Mouse (Mus musculus) embryonic facial prominence, embryonic 13.5 days (tissue): ENCODE results near the gene Foxk2. TPM values are rescaled to one million over a fixed set of nuclear protein-coding genes. Genes with fewer than 3 reads are reported as not detected.
"Not testable (repeated sequence)": the region's sequence is repeated elsewhere in the genome, so short reads cannot be mapped to it uniquely, and the experiment has no call there.

Experiments used
- ATAC-seq: fragments of 200-750 bp; cut with Nextera tagmentation; 2 replicates; pipeline ENCODE4 v1.8.0; 2017; ENCODE audit warnings: low read depth; ENCODE audit not compliant: insufficient number of reproducible peaks, insufficient read depth, low FRiP score, low TSS enrichment
- H3K27ac ChIP-seq: fragments of 300-500 bp; sonication (generic); 2 replicates; pipeline ENCODE4 v1.5.1; 2015; ENCODE audit warnings: moderate library complexity, mild to moderate bottlenecking, inconsistent platforms
- H3K27me3 ChIP-seq: fragments of 300-500 bp; sonication (generic); 2 replicates; pipeline ENCODE4 v1.6.1; 2015; ENCODE audit warnings: mild to moderate bottlenecking, inconsistent platforms
- H3K36me3 ChIP-seq: fragments of 300-500 bp; sonication (generic); 2 replicates; pipeline ENCODE4 v1.6.1; 2015; ENCODE audit warnings: mild to moderate bottlenecking, inconsistent platforms
- H3K4me1 ChIP-seq: fragments of 300-500 bp; sonication (generic); 2 replicates; pipeline ENCODE4 v1.6.1; 2015; ENCODE audit warnings: inconsistent platforms
- H3K4me2 ChIP-seq: fragments of 300-500 bp; sonication (generic); 2 replicates; pipeline ENCODE4 v1.6.1; 2015; ENCODE audit warnings: moderate library complexity, mild to moderate bottlenecking, inconsistent platforms
- H3K4me3 ChIP-seq: fragments of 300-500 bp; sonication (generic); 2 replicates; pipeline ENCODE4 v1.5.1; 2015; ENCODE audit warnings: mild to moderate bottlenecking, inconsistent platforms
- H3K9ac ChIP-seq: fragments of 300-500 bp; sonication (generic); 2 replicates; pipeline ENCODE4 v1.6.1; 2015; ENCODE audit warnings: mild to moderate bottlenecking, inconsistent platforms
- H3K9me3 ChIP-seq: fragments of 300-500 bp; sonication (generic); 2 replicates; pipeline ENCODE4 v1.6.1; 2016; ENCODE audit warnings: inconsistent platforms
- WGBS: fragments of 180-500 bp; shearing (Covaris S2); methylation state at CpG from one replicate; pipeline ENCODE4 v1.1.7; 2015; ENCODE audit warnings: mixed read lengths; 5-methylcytosine and 5-hydroxymethylcytosine counted together
- polyA plus RNA-seq: library from polyadenylated mRNA; unstranded; fragments of >200 nt; fragmentation: Nextera tagmentation; extraction: Ambion mirVana; gene quantifications from 2 replicates; pipeline ENCODE4 v1.2.1, GENCODE M21; 2015

Foxk2 gene
- polyA plus RNA-seq, 1 experiment from 2014 or later = 9.9 TPM

DNA sequence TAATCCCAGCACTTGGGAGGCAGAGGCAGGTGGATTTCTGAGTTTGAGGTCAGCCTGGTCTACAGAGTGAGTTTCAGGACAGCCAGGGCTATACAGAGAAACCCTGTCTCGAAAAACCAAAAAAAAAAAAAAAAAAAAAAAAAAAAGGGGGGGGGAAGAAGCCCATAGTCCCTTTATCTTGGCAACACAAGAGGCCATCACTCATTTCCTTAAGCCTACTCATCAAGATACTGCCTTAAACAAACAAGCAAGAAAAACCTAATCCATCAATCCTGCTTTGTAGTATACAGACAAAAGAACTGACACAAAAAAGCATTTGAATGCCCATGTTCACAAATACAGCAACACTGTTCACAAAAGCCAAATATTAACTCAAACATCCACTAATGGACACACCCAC lies 82.6 kb downstream of the Foxk2 start:
- H3K9me3 ChIP-seq, H3K4me1 ChIP-seq, H3K4me3 ChIP-seq, H3K4me2 ChIP-seq, H3K27me3 ChIP-seq, H3K27ac ChIP-seq, ATAC-seq, H3K9ac ChIP-seq: not testable (repeated sequence)
- 70% methylated on average over 1 of the region's 1 CpGs for WGBS
- peaks cover 38% of the 10 kb centered on the region for H3K36me3 ChIP-seq

DNA sequence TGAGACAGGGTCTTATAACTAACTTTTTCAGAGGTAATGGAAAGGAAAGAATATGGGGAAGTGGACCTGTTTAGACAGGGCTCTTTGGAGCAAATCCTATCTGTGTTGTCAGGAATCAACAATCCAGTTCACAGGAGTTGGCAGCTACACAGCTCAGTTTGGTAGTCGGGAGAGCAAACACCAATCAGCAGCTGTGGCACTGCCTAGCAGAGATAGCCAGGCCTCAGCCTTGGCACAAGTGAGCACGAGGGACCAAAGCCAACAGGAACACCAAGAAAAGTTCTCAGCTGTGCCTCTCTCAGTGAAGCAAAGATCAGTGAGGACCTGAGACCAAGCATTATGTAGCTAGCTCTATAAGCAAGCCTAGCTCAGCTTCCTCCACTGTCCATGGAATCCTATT lies 87.2 kb downstream of the Foxk2 start:
- H3K36me3 ChIP-seq = peaks cover 49% of the 10 kb centered on the region

GRCm38 (mm10) chr11:121348166-121348565 lies 88.4 kb downstream of the Foxk2 start:
- peaks cover 10% of the 10 kb centered on the region for H3K4me1 ChIP-seq
- H3K27me3 ChIP-seq = no peaks in the 10 kb centered on the region
- WGBS = 97% methylated on average over 2 of the region's 2 CpGs
- no peak overlapping the region for H3K9ac ChIP-seq
- H3K9me3 ChIP-seq = no peaks in the 10 kb centered on the region
- peaks cover 52% of the 10 kb centered on the region for H3K36me3 ChIP-seq
- H3K27ac ChIP-seq = no peak overlapping the region
- ATAC-seq = no peak
- no peak overlapping the region for H3K4me2 ChIP-seq
- H3K4me3 ChIP-seq = no peak overlapping the region

More for the DNA sequence above, 87.2 kb downstream of the Foxk2 start:
- H3K9ac ChIP-seq = no peak overlapping the region
- H3K27me3 ChIP-seq = no peaks in the 10 kb centered on the region
- no peaks in the 10 kb centered on the region for H3K4me1 ChIP-seq
- H3K4me3 ChIP-seq = no peak overlapping the region
- no peak overlapping the region for H3K27ac ChIP-seq
- no peak for ATAC-seq
- H3K9me3 ChIP-seq = no peaks in the 10 kb centered on the region
- no peak overlapping the region for H3K4me2 ChIP-seq
- 94% methylated on average over 2 of the region's 2 CpGs for WGBS

DNA sequence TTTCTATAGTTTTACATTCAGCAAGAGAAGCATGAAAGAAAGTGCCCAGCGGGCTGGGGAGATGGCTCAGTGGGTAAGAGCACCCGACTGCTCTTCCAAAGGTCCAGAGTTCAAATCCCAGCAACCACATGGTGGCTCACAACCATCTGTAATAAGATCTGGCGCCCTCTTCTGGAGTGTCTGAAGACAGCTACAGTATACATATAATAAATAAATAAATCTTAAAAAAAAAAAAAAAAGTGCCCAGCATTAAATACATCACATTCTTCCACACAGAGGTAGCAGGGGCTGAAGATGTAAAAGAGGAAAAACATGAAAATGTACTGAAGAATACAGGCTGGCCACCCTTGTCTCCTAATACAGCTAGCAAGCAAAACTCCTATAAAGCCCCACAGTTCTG lies 88.9 kb downstream of the Foxk2 start:
- 76% methylated on average over 3 of the region's 3 CpGs for WGBS
- H3K9me3 ChIP-seq, H3K27ac ChIP-seq, H3K4me2 ChIP-seq, H3K27me3 ChIP-seq, ATAC-seq, H3K4me3 ChIP-seq, H3K9ac ChIP-seq: not testable (repeated sequence)
- Histone ChIP-seq H3K4me1 (peaks cover 13% of the 10 kb centered on the region), H3K36me3 (peaks cover 52% of the 10 kb centered on the region)

GRCm38 (mm10) chr11:121353326-121354090 lies 93.7 kb downstream of the Foxk2 start:
- H3K9me3 ChIP-seq = no peaks in the 10 kb centered on the region
- H3K4me1 ChIP-seq = peaks cover 20% of the 10 kb centered on the region
- H3K4me2 ChIP-seq = peak overlapping the region; percentile 92
- WGBS = 4% methylated on average over 32 of the region's 41 CpGs
- H3K27me3 ChIP-seq = no peaks in the 10 kb centered on the region
- peak overlapping the region; percentile 96 for H3K4me3 ChIP-seq
- ATAC-seq = no peak
- H3K27ac ChIP-seq = peak overlapping the region; percentile 91
- H3K36me3 ChIP-seq = peaks cover 21% of the 10 kb centered on the region
- H3K9ac ChIP-seq = peak overlapping the region; percentile 96

DNA sequence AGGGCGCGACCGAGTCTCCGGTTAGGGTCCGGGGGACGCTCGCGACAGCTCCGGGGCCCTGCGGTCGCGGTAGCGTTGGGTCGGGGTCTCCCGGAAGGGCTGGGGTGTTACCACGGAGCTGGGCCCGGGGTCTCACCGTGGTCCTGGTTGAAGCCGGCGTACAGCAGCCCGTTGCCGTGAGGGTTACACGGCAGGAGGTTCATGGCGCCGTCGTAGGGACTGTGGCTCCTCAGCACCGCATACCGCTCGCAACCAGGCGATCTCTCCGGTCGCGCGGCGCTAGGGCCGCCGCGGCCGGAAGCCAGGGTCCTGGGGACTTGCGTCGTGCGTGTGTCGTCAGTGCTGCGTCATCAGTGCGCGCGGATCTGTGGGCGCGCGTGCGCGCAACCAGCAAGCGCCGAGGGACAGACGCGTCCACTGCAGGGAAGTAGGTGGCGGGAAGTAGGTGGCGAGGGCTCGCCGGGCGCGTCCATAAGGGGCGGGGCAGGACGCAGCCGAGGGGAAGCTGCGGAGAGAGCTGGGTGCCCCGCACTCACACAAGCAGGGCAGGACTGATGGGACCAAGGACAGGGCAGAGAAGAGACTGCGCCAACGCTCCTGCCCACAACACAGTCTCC lies 94.4 kb downstream of the Foxk2 start, which contains the start of gene Wdr45b:
Wdr45b (minus strand) TSS at position 355 of the 617 bp plus-strand sequence.
- Histone ChIP-seq H3K27me3 (no peaks in the 10 kb centered on the region), H3K4me2 (peak within 1 kb of the TSS; percentile 92), H3K9ac (peak within 1 kb of the TSS; percentile 96), H3K4me1 (peaks cover 20% of the 10 kb centered on the region), H3K27ac (peak within 1 kb of the TSS; percentile 91), H3K36me3 (peaks cover 14% of the 10 kb centered on the region), H3K4me3 (peak within 1 kb of the TSS; percentile 96), H3K9me3 (no peaks in the 10 kb centered on the region)
- WGBS = under 1% methylated on average over 61 of the region's 69 CpGs
- peak; percentile 91 for ATAC-seq

Other genes starting within 250 kb of the Foxk2 start
- gene Cd7, start 220.6 kb upstream of the Foxk2 start, polyA plus RNA-seq = 0.28 and 0.49 TPM in 2 replicates
- gene Sectm1b, start 196.4 kb upstream of the Foxk2 start, polyA plus RNA-seq = 0.59 and 0.99 TPM in 2 replicates
- 0.26 and 0.52 TPM in 2 replicates for gene Sectm1a, start 178.8 kb upstream of the Foxk2 start, polyA plus RNA-seq
- not detected in 2 replicates for gene Tex19.2, start 141.3 kb upstream of the Foxk2 start, polyA plus RNA-seq
- 0.11 TPM in 1 of 2 replicates, not detected in the other for gene Tex19.1, start 113.8 kb upstream of the Foxk2 start, polyA plus RNA-seq
- 0.15 TPM in 1 of 2 replicates, not detected in the other for gene Uts2r, start 99.7 kb upstream of the Foxk2 start, polyA plus RNA-seq
- gene Hexdc, start 55.6 kb upstream of the Foxk2 start, polyA plus RNA-seq = 8.8 and 9.3 TPM in 2 replicates
- gene Ogfod3, start 55.3 kb upstream of the Foxk2 start, polyA plus RNA-seq = 18.5 and 22.2 TPM in 2 replicates
- gene Cybc1, start 30.7 kb upstream of the Foxk2 start, polyA plus RNA-seq = 44.6 and 45.1 TPM in 2 replicates
- gene Narf, start 22.7 kb upstream of the Foxk2 start, polyA plus RNA-seq = 61.4 and 67.7 TPM in 2 replicates
- gene Wdr45b, start 94.5 kb downstream of the Foxk2 start, polyA plus RNA-seq = 98.3 and 102 TPM in 2 replicates
- gene Rab40b, start 128.3 kb downstream of the Foxk2 start, polyA plus RNA-seq = 10.7 and 13.1 TPM in 2 replicates
- gene Fn3krp, start 161.4 kb downstream of the Foxk2 start, polyA plus RNA-seq = 10.8 and 12.4 TPM in 2 replicates
- gene Fn3k, start 174.9 kb downstream of the Foxk2 start, polyA plus RNA-seq = 1.3 and 1.4 TPM in 2 replicates
- gene Tbcd, start 192.0 kb downstream of the Foxk2 start, polyA plus RNA-seq = 42.1 and 42.5 TPM in 2 replicates